Mouse (Mus musculus): ENCODE results near the gene Snx5. TPM values are rescaled to one million over a fixed set of nuclear protein-coding genes. Genes with fewer than 3 reads are reported as not detected.

Snx5 gene
- total RNA-seq (2014; rRNA removed) (67.1 and 67.2 TPM in 2 replicates), polyA plus RNA-seq (2015; fragmentation: Nextera tagmentation; extraction: Ambion mirVana) (68.1 and 71.6 TPM in 2 replicates)

GRCm38 (mm10) chr2:144270507-144271420 is at the start of gene Snx5, which contains the start of gene Mgme1:
TSS of gene Snx5 (minus strand) at chr2:144270906.
TSS of gene Mgme1 (plus strand) at chr2:144270663.
- no peaks in the 10 kb centered on the region for H3K27me3 ChIP-seq (ENCODE audit: insufficient read depth, low read length)
- no peaks in the 10 kb centered on the region for H3K9me3 ChIP-seq (ENCODE audit: low read length)
- H3K36me3 ChIP-seq (ENCODE audit: insufficient read depth, low read length), result no peaks in the 10 kb centered on the region
- DNase-seq (ENCODE audit: low spot score) (peak; percentile 97), ATAC-seq (peak; percentile 99)
- no peak for TF ChIP-seq CTCF (IDR thresholded peaks at IDR 0.05; ENCODE audit: low read depth)
- peak within 1 kb of the TSS; percentile 89 for H3K4me3 ChIP-seq (ENCODE audit: low read length)
- peak within 1 kb of the TSS; percentile 61 for H3K4me2 ChIP-seq (ENCODE audit: low read depth, low read length)
- peaks cover 12% of the 10 kb centered on the region; the same call in 1 of the 2 replicates for H3K4me1 ChIP-seq (ENCODE audit: insufficient read depth, low read length)
- under 1% methylated on average over 90 of the region's 93 CpGs for WGBS
- peak within 1 kb of the TSS; percentile 89 for H3K9ac ChIP-seq (replicated peaks; ENCODE audit: low read length)
- H3K27ac ChIP-seq, result peak within 1 kb of the TSS; percentile 89

- Histone ChIP-seq H3K27ac (no peak overlapping the region), H3K27me3 (ENCODE audit: insufficient read depth, low read length) (no peaks in the 10 kb centered on the region), H3K9me3 (ENCODE audit: low read length) (no peaks in the 10 kb centered on the region), H3K4me1 (ENCODE audit: insufficient read depth, low read length) (no peaks in the 10 kb centered on the region), H3K4me2 (ENCODE audit: low read depth, low read length) (no peak overlapping the region), H3K4me3 (ENCODE audit: low read length) (no peak overlapping the region), H3K9ac (replicated peaks; ENCODE audit: low read length) (no peak overlapping the region), H3K36me3 (ENCODE audit: insufficient read depth, low read length) (no peaks in the 10 kb centered on the region)
- no peak for DNase-seq (ENCODE audit: low spot score)
- 92% methylated on average over 2 of the region's 2 CpGs for WGBS
- ATAC-seq, result no peak
- TF ChIP-seq CTCF (IDR thresholded peaks at IDR 0.05; ENCODE audit: low read depth), result no peak
Measured at GRCm38 (mm10) chr2:144311372-144311771, 40.7 kb upstream of the Snx5 start.

- Histone ChIP-seq H3K27ac (no peak overlapping the region), H3K36me3 (ENCODE audit: insufficient read depth, low read length) (no peaks in the 10 kb centered on the region), H3K9ac (replicated peaks; ENCODE audit: low read length) (no peak overlapping the region), H3K27me3 (ENCODE audit: insufficient read depth, low read length) (no peaks in the 10 kb centered on the region), H3K4me2 (ENCODE audit: low read depth, low read length) (no peak overlapping the region), H3K9me3 (ENCODE audit: low read length) (no peaks in the 10 kb centered on the region), H3K4me1 (ENCODE audit: insufficient read depth, low read length) (no peaks in the 10 kb centered on the region), H3K4me3 (ENCODE audit: low read length) (no peak overlapping the region)
- 45% methylated on average over 5 of the region's 5 CpGs for WGBS
- DNase-seq (ENCODE audit: low spot score), result no peak
- TF ChIP-seq CTCF (IDR thresholded peaks at IDR 0.05; ENCODE audit: low read depth), result no peak
- ATAC-seq, result no peak
Measured at GRCm38 (mm10) chr2:144310273-144310672, 39.6 kb upstream of the Snx5 start.

- H3K4me2 ChIP-seq (ENCODE audit: low read depth, low read length), result no peak overlapping the region
- no peak overlapping the region for H3K9ac ChIP-seq (replicated peaks; ENCODE audit: low read length)
- DNase-seq (ENCODE audit: low spot score), result no peak
- TF ChIP-seq CTCF (IDR thresholded peaks at IDR 0.05; ENCODE audit: low read depth), result no peak
- H3K27ac ChIP-seq, result no peak overlapping the region
- no peak for ATAC-seq
- H3K4me3 ChIP-seq (ENCODE audit: low read length), result no peak overlapping the region
- no peaks in the 10 kb centered on the region for H3K9me3 ChIP-seq (ENCODE audit: low read length)
- no peaks in the 10 kb centered on the region for H3K27me3 ChIP-seq (ENCODE audit: insufficient read depth, low read length)
- no peaks in the 10 kb centered on the region for H3K4me1 ChIP-seq (ENCODE audit: insufficient read depth, low read length)
- H3K36me3 ChIP-seq (ENCODE audit: insufficient read depth, low read length), result no peaks in the 10 kb centered on the region
- 54% methylated on average over 8 of the region's 8 CpGs for WGBS
Measured at GRCm38 (mm10) chr2:144308561-144308960, 37.9 kb upstream of the Snx5 start.

- no peak overlapping the region for H3K4me3 ChIP-seq (ENCODE audit: low read length)
- no peak overlapping the region for H3K4me2 ChIP-seq (ENCODE audit: low read depth, low read length)
- no peak overlapping the region for H3K27ac ChIP-seq
- peak; percentile 16; the same call in 1 of the 2 replicates for TF ChIP-seq CTCF (IDR thresholded peaks at IDR 0.05; ENCODE audit: low read depth)
- DNase-seq (ENCODE audit: low spot score), result no peak
- 76% methylated on average over 18 of the region's 18 CpGs for WGBS
- no peaks in the 10 kb centered on the region for H3K9me3 ChIP-seq (ENCODE audit: low read length)
- H3K9ac ChIP-seq (replicated peaks; ENCODE audit: low read length), result no peak overlapping the region
- no peaks in the 10 kb centered on the region for H3K4me1 ChIP-seq (ENCODE audit: insufficient read depth, low read length)
- H3K36me3 ChIP-seq (ENCODE audit: insufficient read depth, low read length), result no peaks in the 10 kb centered on the region
- no peak for ATAC-seq
- H3K27me3 ChIP-seq (ENCODE audit: insufficient read depth, low read length), result no peaks in the 10 kb centered on the region
Measured at GRCm38 (mm10) chr2:144305721-144306294, 35.1 kb upstream of the Snx5 start.

- 94% methylated on average over 11 of the region's 11 CpGs for WGBS
- H3K4me3 ChIP-seq (ENCODE audit: low read length), result no peak overlapping the region
- ATAC-seq, result no peak
- H3K27ac ChIP-seq, result no peak overlapping the region
- no peaks in the 10 kb centered on the region for H3K27me3 ChIP-seq (ENCODE audit: insufficient read depth, low read length)
- no peaks in the 10 kb centered on the region for H3K4me1 ChIP-seq (ENCODE audit: insufficient read depth, low read length)
- no peaks in the 10 kb centered on the region for H3K36me3 ChIP-seq (ENCODE audit: insufficient read depth, low read length)
- no peak for DNase-seq (ENCODE audit: low spot score)
- no peaks in the 10 kb centered on the region for H3K9me3 ChIP-seq (ENCODE audit: low read length)
- no peak for TF ChIP-seq CTCF (IDR thresholded peaks at IDR 0.05; ENCODE audit: low read depth)
- H3K9ac ChIP-seq (replicated peaks; ENCODE audit: low read length), result no peak overlapping the region
- H3K4me2 ChIP-seq (ENCODE audit: low read depth, low read length), result no peak overlapping the region
Measured at GRCm38 (mm10) chr2:144301101-144301500, 30.4 kb upstream of the Snx5 start.
